Mouse (Mus musculus): Measurements from ENCODE around the gene Gm13277. TPM values are rescaled to one million over a fixed set of nuclear protein-coding genes. Genes with fewer than 3 reads are reported as not detected.

The Gm13277 gene
- total RNA-seq, 2 experiments from 2014 or later = not detected

Other genes with a start within 250 kb of the Gm13277 start
- gene Ifna15, start 230.4 kb upstream of the Gm13277 start, total RNA-seq (2023) = not detected
- not detected for gene Ifna14, start 216.8 kb upstream of the Gm13277 start, total RNA-seq (2023)
- not detected for gene Ifna9, start 196.2 kb upstream of the Gm13277 start, total RNA-seq (2023)
- gene Ifna12, start 185.3 kb upstream of the Gm13277 start, total RNA-seq (2023) = not detected
- not detected for gene C87499, start 154.2 kb upstream of the Gm13277 start, total RNA-seq (2023)
- not detected for gene Ifna13, start 144.2 kb upstream of the Gm13277 start, total RNA-seq (2023)
- not detected for gene Ifna16, start 111.7 kb upstream of the Gm13277 start, total RNA-seq (2023)
- gene Ifna2, start 104.7 kb upstream of the Gm13277 start, total RNA-seq (2023) = not detected
- gene Ifnab, start 97.3 kb upstream of the Gm13277 start, total RNA-seq (2023) = not detected
- gene Gm26566, start 66.8 kb upstream of the Gm13277 start, total RNA-seq (2023) = 1 to 10 TPM in 1 of 2 experiments, not detected in 1; 1.6 TPM
- gene Klhl9, start 66.2 kb upstream of the Gm13277 start, total RNA-seq (2023) = 10 to 100 TPM; 72.7 to 83.4 TPM
- not detected for gene Gm13271, start 33.8 kb upstream of the Gm13277 start, total RNA-seq (2023)
- not detected for gene Gm13283, start 28.5 kb upstream of the Gm13277 start, total RNA-seq (2023)
- not detected for gene Gm13290, start 14.8 kb upstream of the Gm13277 start, total RNA-seq (2023)
- gene Gm13289, start 11.7 kb upstream of the Gm13277 start, total RNA-seq (2023) = not detected
- gene Gm13272, start 8.8 kb upstream of the Gm13277 start, total RNA-seq (2023) = not detected
- gene Ifnz, start 6.5 kb upstream of the Gm13277 start, total RNA-seq (2023) = not detected
- not detected for gene Gm13276, start 2.9 kb upstream of the Gm13277 start, total RNA-seq (2023)
- not detected for gene Gm13278, start 2.9 kb downstream of the Gm13277 start, total RNA-seq (2023)
- gene Gm13275, start 5.9 kb downstream of the Gm13277 start, total RNA-seq (2023) = not detected
- not detected for gene Gm13279, start 8.8 kb downstream of the Gm13277 start, total RNA-seq (2023)
- gene Gm13285, start 11.0 kb downstream of the Gm13277 start, total RNA-seq (2023) = under 1 TPM; 0.42 to 0.91 TPM
- not detected for gene Gm13287, start 14.6 kb downstream of the Gm13277 start, total RNA-seq (2023)
- gene Gm13288, start 16.9 kb downstream of the Gm13277 start, total RNA-seq (2023) = not detected
- not detected for gene Ifna7, start 27.6 kb downstream of the Gm13277 start, total RNA-seq (2023)
- gene Ifna11, start 31.3 kb downstream of the Gm13277 start, total RNA-seq (2023) = not detected
- gene Ifna6, start 38.8 kb downstream of the Gm13277 start, total RNA-seq (2023) = not detected
- gene Ifna5, start 46.9 kb downstream of the Gm13277 start, total RNA-seq (2023) = not detected
- gene Ifna4, start 53.2 kb downstream of the Gm13277 start, total RNA-seq (2023) = not detected
- not detected for gene Ifna1, start 61.5 kb downstream of the Gm13277 start, total RNA-seq (2023)
- gene Ifne, start 91.6 kb downstream of the Gm13277 start, total RNA-seq (2023) = not detected